Mouse (Mus musculus) urinary bladder, postnatal 10 days (tissue): Measurements from ENCODE around the gene Klc2.
"Not testable (repeated sequence)": the region's sequence is repeated elsewhere in the genome, so short reads cannot be mapped to it uniquely, and the experiment has no call there.

Experiments
- DNase-seq: peaks from one replicate; pipeline ENCODE4 v3.0.0; 2022; ENCODE audit warnings: low spot score

The Klc2 gene

DNA sequence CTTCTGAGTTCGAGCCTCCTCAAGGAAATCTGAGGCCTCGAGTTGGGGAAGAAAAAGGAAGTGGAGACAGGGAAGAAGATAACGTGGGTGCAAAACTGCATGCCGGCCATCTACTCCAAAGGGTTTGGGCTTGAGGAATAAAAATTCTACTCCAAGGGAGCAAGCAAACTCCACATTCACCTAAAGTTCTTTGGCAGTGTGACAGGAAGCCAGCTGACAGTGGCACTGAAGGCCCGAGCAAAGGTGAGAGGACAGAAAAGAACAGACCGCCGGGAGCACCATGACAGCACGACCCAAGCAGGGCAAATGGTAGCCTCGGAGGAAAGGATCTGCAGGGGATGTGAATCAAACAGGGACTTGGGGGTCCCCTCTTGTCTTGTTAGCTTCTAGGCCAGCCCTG, 12.3 kb downstream of the Klc2 start:
- DNase-seq: no peak

DNA sequence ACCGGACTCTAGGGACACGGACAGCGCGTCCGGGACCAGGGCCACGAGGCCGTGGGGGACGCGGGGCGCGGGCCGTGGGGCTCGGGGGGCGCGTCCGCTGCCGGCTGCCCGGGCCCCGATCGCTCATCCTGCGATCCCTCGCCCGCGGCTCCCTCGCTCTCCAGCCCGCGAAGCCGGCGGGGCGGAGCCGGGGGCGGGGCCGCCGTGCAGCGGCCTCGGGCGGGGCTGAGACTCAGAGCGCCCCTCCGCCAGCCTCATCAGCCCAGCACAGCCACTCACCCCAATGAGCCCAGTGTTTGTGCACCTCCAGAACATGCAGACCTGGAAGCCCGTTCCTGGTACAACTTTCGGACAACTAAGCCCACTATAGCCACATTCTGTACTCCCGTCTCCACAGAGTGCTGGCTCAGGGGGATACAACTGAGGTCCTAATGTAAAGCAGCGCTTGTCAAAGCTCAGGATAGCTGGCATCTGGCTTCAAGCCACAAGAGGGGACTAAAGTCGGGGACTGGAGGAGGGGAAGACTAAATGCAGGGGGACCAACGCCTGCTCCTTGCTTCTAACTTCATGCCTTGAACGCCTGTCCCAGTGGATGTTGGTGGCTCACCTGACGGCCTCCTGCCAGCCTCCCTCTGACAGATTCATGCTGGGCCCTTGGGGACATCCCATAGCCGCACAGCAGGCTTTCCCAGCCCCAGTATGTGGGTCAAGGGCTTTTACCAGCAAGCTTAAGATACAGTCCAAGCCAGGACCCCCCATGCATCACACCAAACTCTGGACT, 19.8 kb downstream of the Klc2 start, which contains the start of gene Cnih2:
TSS of gene Cnih2 (minus strand) at position 159 of the 781 bp plus-strand sequence.
- DNase-seq: no peak

DNA sequence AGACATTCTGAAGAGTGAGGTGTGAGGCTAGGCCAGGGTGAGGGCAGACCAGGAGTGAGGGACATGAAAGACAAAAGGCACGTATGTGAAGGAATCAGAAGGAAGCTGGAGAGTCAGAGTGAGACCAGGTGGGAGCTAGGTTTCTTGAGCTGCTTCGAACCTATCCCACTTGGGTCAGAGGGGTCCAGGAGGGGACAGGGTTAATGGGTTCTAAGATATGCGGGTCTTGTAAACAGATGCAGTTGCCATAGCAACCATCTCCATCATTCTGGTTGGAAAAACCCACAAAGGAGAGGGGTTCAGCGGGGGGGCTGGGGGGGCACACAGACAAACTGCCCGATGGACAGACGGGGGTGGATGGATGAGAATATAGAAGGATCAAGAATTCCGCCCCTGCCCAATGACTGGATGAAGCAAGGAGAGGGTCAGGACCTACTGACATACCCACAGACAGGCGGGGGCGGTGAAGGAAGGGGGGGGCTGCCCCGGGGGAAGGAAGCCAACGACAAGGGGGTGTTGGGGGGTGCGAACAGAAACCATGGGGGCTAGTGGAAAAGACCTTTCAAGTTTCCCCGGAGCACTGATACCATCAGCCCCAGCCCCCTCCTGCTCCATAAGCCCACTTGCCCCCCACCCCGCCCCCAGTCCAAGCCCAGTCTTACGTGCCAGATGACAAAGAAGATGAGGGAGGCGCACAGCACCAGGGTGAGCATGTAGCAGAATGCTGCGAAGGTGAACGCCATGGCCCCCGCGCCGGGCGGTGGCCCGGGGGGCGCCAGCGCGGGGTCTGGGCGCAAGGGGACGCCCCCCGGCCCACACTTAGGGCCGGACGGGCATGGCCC, 20.6 kb downstream of the Klc2 start:
- no peak for DNase-seq

DNA sequence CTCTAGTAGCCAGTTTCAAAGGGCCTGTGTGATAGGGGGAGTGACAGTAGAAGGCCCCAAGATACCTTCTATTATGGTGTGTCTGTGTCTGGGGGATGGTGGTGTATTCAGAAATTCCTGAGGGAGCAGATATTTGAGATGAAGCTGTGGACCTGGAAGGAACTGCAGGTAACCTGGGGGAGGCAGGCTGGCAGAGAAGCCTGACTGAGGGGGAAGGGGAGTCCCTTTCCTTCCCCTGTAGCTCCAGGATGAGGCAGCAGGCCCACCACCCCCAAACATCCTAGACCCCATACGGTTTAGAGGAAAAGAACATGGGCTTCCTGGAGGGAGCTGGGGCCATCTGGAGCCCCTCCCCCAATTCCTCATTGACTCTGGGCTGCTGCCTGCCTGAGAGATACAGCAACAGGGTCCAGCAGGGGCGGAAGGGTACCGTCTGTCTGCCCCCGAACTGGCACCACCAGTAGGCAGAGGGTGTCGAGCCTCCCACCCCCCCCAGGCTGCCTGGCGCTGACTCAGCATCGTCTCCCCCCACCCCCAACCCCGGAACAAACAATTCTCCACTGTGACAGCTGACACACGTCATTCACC, 22.4 kb downstream of the Klc2 start:
- DNase-seq: no peak

DNA sequence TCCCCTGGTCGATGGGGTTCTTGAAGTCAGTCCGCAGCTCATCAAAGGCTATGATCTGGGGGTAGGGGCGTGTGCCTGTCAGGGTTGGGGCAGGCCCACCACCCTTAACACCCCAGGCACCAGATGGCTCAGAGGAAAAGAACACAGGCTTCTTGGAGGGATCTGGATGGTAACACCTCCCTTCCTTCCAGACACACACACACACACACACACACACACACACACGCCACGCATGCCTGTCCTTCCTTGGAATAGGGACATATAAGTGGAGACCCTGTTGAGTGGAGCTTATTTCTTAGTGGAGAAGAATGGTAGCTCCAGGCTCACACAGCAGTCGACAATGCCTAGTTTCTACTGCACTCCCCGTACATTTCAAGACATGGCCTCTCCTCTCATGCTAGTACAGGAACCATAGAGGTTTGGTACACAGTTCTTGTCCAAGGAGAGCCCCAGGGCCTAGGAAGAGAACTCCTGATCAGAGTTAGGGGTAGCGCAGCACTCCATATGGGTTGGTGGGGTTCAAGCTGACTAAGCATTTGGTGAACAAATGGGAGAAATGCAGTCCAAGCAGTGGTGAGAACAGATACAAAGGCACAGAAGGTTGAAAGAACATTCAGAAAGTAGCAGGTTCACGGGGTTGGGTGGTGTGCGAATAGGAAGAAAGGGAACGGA, 23.5 kb downstream of the Klc2 start:
- DNase-seq: no peak

DNA sequence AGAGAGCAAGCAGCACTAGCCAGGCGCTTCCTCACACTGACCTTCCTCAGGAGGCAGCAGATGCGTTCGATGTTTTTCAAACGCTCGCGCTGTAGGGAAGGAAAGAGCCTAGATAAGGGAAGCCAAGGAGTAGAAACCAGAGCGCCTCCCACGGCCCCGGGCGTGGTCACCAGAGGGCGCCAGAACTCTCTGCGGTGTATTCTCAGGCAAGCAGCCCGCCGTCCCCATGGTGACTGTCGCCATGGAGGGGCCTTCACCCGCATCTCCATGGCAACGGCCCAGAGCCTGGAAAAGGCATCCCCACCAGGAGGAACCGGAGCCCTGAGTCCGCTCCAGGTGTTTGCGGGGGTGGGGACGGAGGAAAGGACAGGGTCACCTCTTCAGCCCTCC, 24.1 kb downstream of the Klc2 start:
- peak; percentile 78 for DNase-seq

DNA sequence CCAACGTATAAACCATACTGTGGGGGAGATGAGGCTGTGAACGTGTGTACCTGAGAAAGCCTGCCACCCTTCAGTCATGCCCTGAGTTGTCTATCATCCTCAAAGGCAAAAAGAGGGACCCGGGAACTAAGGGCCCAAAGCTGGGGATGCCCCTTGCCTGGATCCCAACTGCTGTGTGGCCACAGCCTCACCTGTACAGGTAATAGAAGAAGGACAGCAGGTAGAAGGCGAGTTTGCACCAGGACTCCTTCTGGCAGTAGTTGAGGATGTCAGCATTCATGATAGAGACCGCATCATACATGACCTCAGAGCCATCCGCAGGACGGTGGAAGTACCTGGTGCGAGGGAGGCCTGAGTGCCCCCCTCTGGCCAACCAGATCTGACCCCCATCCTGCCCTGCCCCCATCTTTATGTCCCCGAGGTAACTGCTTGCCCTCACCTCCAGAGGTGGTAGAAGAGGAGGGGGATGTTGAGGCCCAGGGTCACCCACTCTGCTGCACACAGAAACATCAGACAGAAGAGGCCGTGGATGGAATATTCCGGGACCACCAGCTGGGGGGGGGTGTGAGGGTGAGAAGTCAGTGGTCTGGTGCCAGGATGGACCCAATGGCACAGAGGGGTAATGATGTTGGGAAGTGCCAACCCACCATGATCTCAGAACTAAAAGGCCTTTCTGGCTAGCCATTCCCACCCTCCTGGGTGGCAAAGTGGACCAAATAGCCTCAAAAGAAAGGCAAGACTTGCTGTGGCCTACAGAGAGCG, 24.7 kb downstream of the Klc2 start:
- no peak for DNase-seq

DNA sequence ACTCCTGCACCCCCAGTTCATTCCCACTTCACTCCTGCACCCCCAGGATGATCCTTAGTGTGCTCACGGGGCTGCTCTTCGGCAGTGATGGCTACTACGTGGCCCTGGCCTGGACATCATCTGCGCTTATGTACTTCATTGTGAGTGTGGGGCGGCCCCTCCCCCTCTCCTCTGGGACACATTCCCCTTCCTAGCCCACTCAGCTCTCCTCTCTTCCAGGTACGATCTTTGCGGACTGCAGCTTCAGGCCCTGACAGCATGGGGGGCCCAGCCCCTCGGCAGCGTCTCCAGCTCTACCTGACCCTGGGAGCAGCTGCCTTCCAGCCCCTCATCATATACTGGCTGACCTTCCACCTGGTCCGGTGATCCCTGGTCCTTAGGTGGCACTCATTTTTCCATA, 26.3 kb downstream of the Klc2 start:
- no peak for DNase-seq

DNA sequence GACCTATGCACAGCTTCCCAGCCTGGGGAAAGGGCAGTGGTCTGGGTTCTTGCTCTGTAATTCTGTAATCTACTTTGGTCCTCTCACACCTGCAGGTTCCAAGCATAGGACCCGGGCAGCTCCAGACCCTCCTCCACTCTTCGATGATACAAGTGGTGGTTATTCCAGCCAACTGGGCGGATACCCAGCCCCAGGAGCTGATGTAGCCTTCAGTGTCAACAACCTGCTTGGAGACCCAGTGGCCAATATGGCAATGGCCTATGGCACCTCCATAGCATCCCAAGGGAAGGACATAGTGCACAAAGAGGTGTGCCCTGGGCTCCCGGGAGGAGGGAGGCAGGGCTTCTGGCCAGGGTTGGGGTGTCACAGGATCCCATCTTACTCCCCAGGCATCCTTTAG, 29.0 kb downstream of the Klc2 start:
- no peak for DNase-seq

DNA sequence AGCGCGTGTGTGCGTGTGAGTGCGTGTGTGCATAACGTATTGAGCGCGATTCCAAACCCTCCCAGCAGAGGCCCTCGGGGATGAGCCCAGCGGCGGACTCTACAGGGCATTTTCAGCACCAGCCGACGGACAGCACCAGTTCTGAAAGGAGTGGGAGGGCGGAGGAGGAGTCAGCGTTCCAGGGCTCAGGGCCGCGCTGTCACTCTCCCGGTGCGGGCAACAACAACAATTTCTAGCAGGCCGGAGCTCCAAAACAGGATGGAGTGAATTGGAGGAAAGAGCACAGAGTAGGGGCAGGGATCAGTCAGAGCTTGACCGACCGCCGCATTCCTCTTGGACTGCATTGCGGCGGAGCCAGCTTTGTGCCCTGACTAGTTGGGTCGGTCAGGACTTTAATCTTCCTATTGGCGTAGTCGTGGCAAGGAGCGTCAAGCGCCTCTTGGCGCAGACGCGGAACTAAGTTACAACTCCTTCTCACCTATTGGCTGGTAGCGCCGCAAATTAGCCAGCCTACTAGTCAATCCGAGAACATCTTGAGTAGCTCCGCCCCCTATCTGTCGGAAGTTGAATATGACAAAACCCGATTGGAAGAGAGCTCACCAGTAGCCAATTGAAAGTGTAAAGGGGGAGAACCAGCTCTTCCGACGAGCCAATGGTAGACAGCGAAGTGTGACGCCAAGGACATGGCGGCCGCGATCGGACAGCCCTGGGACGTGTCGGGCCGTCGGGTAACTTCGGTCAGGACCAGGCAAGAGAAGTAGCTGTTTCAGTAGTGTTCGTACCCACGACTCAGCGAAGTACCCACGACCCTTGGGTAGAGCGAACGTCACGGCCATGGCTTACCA, 30.3 kb downstream of the Klc2 start, which contains the start of gene Yif1a:
TSS of gene Yif1a (plus strand) at position 655 of the 845 bp plus-strand sequence.
- peak; percentile 87 for DNase-seq

DNA sequence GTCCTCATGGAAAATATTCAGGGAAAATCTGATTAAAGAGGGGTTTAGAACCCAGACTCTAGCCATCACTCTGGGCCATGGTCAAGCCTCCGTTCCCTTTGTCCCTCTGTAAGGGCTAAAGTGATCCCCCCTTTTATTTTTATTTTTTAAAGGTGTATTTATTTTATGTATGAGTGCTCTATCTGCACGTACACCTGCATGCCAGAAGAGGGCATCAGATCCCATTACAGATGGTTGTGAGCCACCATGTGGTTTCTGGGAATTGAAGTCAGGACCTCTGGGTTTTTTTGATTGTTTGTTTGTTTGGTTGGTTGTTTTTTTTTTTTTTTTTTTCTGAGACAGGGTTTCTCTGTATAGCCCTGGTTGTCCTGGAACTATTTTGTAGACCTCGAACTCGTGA, 31.8 kb downstream of the Klc2 start:
- DNase-seq: not testable (repeated sequence)

DNA sequence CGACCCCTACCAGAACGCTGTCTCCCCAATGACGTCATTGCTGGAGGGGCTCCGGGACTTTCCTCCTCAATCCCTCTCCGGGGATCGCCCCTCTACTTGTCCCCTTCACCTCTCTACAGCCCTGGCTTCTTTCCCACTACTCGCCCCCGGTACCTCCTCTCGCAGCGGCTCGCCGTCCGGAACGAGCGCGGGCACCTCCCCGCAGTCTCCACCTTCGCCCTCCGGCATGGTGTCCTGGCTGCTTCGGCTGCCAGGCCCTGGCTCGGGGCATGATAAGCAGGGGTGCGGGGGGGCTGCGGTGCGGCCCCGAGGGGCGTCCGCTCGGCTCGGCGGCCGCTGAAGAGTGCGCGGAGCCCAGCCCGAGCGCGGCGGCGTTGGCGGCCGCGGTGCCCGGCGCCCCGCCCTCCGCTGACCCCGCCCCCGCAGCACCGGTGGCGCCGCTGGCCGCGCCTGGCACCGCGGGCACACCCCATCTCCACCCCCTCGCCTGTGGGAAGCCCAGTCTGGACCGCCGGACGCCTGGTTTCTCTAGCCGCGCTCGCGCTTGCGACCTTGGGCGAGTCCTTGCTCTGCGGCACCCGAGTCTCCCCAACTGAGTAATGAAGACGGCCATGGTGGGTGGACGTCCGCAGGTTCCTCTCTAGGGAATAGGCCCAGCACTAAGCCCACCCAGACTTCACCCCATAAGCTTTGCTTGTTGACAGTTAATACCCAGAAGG, 33.1 kb downstream of the Klc2 start, which contains the start of gene Tmem151a:
TSS of gene Tmem151a (minus strand) at position 387 of the 719 bp plus-strand sequence.
- no peak for DNase-seq

DNA sequence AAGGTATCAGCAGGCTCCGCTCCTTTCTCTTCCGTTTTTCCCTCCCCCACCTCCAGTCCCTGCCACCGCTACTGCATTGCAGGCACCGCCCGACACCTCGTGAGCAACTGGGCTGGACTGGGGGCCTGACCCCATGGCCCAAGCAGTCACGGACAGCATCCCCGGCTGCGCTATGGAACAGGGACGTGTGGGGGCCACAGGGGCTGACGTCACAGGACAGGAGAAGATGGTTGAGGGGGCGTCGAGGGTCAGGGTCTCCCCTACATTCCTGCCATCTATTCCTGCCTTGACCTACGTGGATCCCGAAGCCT, 33.6 kb downstream of the Klc2 start:
- DNase-seq: no peak

DNA sequence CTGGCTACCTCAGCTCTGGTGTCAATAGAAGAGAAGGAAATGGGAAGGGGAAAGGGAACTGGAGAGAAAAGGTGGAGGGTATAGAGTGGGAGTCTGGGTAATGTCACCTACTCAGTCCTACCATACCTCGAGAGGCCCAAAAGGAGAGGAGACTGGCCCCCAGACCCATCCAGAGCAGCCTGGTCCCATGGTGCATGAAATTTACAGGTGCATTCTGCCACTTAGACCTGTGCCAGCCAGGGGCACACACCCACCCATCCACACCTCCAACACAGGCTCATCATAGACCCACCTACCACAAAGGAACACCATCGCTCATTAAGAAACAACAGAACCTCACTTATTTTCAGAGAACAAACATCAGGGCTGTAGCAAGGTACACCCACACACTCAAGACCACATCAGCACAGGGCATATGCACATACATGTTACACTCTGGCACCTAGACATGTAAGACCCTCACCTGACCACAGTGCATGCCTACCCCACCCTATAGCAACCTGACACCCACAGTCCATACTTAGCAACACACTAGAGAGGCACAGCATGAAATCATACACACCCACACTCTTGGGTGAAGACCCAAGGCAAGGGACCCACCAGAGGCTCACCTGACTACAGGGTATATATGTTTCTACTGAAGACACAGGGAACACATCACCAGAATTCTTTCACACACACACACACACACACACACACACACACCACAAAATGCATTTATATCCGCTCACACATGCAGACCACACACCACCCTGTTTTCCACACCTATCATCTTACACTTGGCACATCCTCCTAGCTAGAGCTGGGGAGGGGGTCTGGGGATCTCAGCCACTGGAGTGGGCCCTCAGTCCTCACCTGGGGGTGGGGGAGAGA, 34.2 kb downstream of the Klc2 start:
- no peak for DNase-seq

DNA sequence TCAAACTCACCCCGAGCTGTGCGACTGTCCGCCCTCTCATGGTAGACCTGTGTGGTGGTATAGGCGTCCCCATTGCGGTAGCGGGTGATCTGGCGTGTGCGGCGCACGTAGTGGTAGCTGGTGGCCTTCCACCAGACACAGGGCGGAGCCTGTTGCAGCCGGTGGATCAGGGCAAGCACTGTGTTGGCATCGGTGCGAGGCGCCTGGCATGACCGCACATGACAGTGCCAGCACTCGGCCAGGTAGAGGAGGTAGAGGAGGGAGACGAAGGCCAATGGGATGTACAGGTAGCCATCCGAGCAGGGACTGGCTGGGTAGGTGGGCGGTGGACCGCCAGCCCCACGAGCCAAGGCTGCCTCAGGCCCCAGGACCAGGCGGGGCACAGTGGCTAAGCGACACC, 35.8 kb downstream of the Klc2 start:
- DNase-seq: no peak

DNA sequence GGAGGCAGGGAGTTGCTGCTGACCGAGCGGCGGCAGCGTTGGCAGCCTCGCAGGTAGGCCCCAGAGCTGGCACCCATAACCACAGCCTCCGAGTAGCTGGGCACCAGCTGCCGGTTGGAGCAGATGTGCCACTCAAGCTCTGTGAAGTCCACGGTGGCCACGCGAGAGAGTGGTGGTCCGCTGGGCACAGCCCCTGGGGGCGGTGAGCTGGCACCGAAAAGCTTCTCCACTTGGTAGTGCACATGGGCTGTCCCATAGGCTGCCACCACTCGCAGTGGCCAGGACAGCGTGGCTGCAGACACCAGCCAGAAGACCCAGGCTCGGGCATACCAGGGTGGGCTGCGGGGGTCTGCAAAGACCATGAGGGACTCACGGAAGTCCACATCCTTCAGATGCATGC, 36.4 kb downstream of the Klc2 start:
- DNase-seq: no peak

DNA sequence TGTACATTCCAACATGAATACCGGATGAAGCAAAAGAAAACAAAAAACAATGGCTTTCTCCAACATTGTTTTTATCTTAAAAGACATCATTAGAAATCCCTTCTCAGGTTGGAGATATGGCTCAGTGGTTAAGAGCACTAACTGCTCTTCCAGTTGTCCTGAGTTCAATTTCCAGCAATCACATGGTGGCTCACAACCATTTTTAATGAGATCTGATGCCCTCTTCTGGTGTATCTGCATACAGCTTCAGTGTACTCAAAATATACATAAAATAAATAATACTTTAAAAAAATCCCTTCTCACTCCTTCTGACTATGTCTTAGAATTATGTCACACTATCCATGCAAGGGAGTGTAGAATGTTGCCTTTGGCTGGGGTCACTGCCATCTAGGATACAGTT, 39.1 kb downstream of the Klc2 start:
- no peak for DNase-seq

DNA sequence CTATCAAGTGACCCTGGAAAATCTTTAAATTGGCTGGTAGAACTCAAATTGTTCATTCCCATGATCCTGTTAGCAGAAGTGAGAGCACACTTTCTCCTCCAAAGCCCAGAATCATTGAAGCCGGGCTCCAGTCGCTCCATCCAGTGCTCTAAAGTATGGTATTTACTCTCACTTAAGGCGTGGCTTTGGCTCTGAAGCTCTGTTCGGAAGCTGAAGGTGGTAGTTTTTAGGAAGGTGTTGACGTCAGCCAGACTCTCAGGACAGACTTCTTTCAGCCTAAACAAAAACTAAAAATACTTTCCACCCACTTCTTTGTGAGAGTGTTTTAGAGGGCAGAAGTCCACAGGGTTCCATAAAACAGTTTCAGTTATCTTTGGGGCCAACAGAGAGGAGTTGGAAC, 44.8 kb downstream of the Klc2 start:
- no peak for DNase-seq

DNA sequence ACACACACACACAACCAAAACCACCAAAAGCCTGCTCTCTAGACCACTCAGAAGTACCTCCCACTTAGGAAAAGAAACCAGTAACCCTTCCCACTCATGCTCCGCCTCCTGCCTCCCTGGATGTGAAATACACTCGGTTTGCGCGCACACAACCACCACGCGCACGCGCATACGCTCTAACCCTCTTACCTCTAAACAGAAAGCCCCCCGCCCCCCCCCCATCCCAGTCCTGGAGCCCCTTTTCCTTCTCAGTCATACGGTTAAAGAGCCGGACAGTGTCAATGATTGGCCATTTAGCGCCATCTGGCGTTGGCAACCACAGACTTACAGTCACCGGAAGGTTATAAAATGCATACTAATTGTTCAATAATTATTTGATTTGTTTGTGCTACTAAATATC, 45.3 kb downstream of the Klc2 start:
- no peak for DNase-seq
